In genomic region chr5:91363274-91363991, GRCm38 (mm10) we compare ENCODE assay signal across 17 mouse cellular contexts. TPM values are rescaled to one million over a fixed set of nuclear protein-coding genes. Genes with fewer than 3 reads are reported as not detected.
DNase-seq lines count a peak whose midpoint lies in the region; ATAC-seq lines count a peak whose summit lies in the region.
"Had no signal": no experiment of that assay in that cellular context is flagged by ENCODE, and none has a peak within 500 bp of the region (broad histone marks: within the 10 kb centered on the region; RNA-seq: fewer than 3 reads in every experiment).

No protein-coding gene starts in this region.

- DNase-seq in layer of hippocampus, adult 8-10 months (ENCODE audit: low spot score in 2 of 2): peak; percentile 21 to 25
- DNase-seq in layer of hippocampus, adult 11-12 months (ENCODE audit: low spot score): no peak
- DNase-seq in right cerebral cortex, postnatal 10 days (ENCODE audit: low spot score in 2 of 2): peak; percentile 36 to 62
- DNase-seq in right cerebral cortex, adult 18-20 months: no peak
- DNase-seq in adrenal gland, postnatal 4 days (ENCODE audit: low spot score in 2 of 2): no peak
- DNase-seq: adrenal gland, adult 2 months; cerebellum, adult 11-12 months; liver; liver, postnatal 0 days; lung, postnatal 14 days; thymus, postnatal 4 days had no signal

- peak overlapping the region; percentile 37; the same call in 1 of the 2 replicates for H3K27ac ChIP-seq in forebrain, embryonic 15.5 days (replicated peaks)
- no peak overlapping the region for H3K27ac ChIP-seq in forebrain, embryonic 12.5 days
- H3K27ac ChIP-seq: embryonic facial prominence, embryonic 12.5 days; intestine, embryonic 15.5 days; kidney, embryonic 15.5 days had no signal

- no peaks in the 10 kb centered on the region for H3K27me3 ChIP-seq in forebrain, embryonic 15.5 days
- no peaks in the 10 kb centered on the region for H3K27me3 ChIP-seq in forebrain, embryonic 12.5 days
- H3K27me3 ChIP-seq: embryonic facial prominence, embryonic 12.5 days; heart, embryonic 12.5 days; intestine, embryonic 15.5 days; kidney, embryonic 15.5 days had no signal

- H3K9ac ChIP-seq in forebrain, embryonic 15.5 days (replicated peaks): no peak overlapping the region
- no peak overlapping the region for H3K9ac ChIP-seq in forebrain, embryonic 12.5 days
- H3K9ac ChIP-seq: embryonic facial prominence, embryonic 12.5 days; heart, embryonic 12.5 days; intestine, embryonic 15.5 days; kidney, embryonic 15.5 days; liver, postnatal 0 days had no signal

- WGBS in forebrain, embryonic 15.5 days: 80% methylated on average over 6 of the region's 6 CpGs
- WGBS in forebrain, embryonic 12.5 days: 92% methylated on average over 6 of the region's 6 CpGs

- no peaks in the 10 kb centered on the region for H3K36me3 ChIP-seq in forebrain, embryonic 15.5 days
- no peaks in the 10 kb centered on the region for H3K36me3 ChIP-seq in forebrain, embryonic 12.5 days (replicated peaks)
- H3K36me3 ChIP-seq: embryonic facial prominence, embryonic 12.5 days; heart, embryonic 12.5 days; intestine, embryonic 15.5 days; kidney, embryonic 15.5 days had no signal

- peaks cover 6% of the 10 kb centered on the region for H3K4me1 ChIP-seq in forebrain, embryonic 15.5 days
- no peaks in the 10 kb centered on the region for H3K4me1 ChIP-seq in forebrain, embryonic 12.5 days
- H3K4me1 ChIP-seq: embryonic facial prominence, embryonic 12.5 days; heart, embryonic 12.5 days; intestine, embryonic 15.5 days; kidney, embryonic 15.5 days had no signal

- no peak for ATAC-seq in forebrain, embryonic 15.5 days (replicated peaks)
- ATAC-seq in forebrain, embryonic 12.5 days (ENCODE audit: low FRiP score): no peak
- ATAC-seq: intestine, embryonic 15.5 days; liver, postnatal 0 days had no signal

- no peak overlapping the region for H3K4me2 ChIP-seq in forebrain, embryonic 15.5 days (replicated peaks)
- no peak overlapping the region for H3K4me2 ChIP-seq in forebrain, embryonic 12.5 days
- H3K4me2 ChIP-seq: embryonic facial prominence, embryonic 12.5 days; heart, embryonic 12.5 days; intestine, embryonic 15.5 days; kidney, embryonic 15.5 days had no signal

- H3K9me3 ChIP-seq in forebrain, embryonic 15.5 days: no peaks in the 10 kb centered on the region
- H3K9me3 ChIP-seq in forebrain, embryonic 12.5 days: no peaks in the 10 kb centered on the region
- H3K9me3 ChIP-seq: embryonic facial prominence, embryonic 12.5 days; heart, embryonic 12.5 days; intestine, embryonic 15.5 days; kidney, embryonic 15.5 days had no signal

- no peak overlapping the region for H3K4me3 ChIP-seq in forebrain, embryonic 15.5 days
- H3K4me3 ChIP-seq in forebrain, embryonic 12.5 days (replicated peaks): no peak overlapping the region
- H3K4me3 ChIP-seq: embryonic facial prominence, embryonic 12.5 days; heart, embryonic 12.5 days; intestine, embryonic 15.5 days; kidney, embryonic 15.5 days had no signal

RNA-seq across cellular contexts. Expression of gene Btc, which starts 39.4 kb away (rescaled TPM):
- polyA plus RNA-seq in forebrain, embryonic 15.5 days (2015; fragmentation: Nextera tagmentation; extraction: Ambion mirVana): 0.13 and 0.14 TPM in 2 replicates
- polyA plus RNA-seq in forebrain, embryonic 12.5 days (2016; fragmentation: Nextera tagmentation; extraction: Ambion mirVana): 0.17 and 0.27 TPM in 2 replicates
- under 1 TPM; 0.40 to 0.98 (median 0.58) TPM for total RNA-seq in layer of hippocampus, adult 8-10 months (2022)
- 1 to 10 TPM; 4.0 to 5.9 TPM for total RNA-seq in adrenal gland, postnatal 4 days (2021)

Comparison
In these comparisons a context has a peak if more than half of its experiments do, and no peak if none do; other contexts are left out.
1. DNase-seq: peak in layer of hippocampus, adult 8-10 months (2 of 2) and right cerebral cortex, postnatal 10 days (2 of 2); none in layer of hippocampus, adult 11-12 months (single experiment), right cerebral cortex, adult 18-20 months (single experiment) and adrenal gland, postnatal 4 days (0 of 2).